Mouse (Mus musculus) ES-Bruce4 (cell line): Measurements from ENCODE around the gene Pde4d. TPM values are rescaled to one million over a fixed set of nuclear protein-coding genes. Genes with fewer than 3 reads are reported as not detected.

Experiments used
- H3K27ac ChIP-seq: 2 replicates; pipeline ENCODE4 v1.5.1; 2012; ENCODE audit warnings: low read length, inconsistent platforms; ENCODE audit not compliant: insufficient read depth
- H3K27me3 ChIP-seq: 2 replicates; pipeline ENCODE4 v1.6.1; 2012; ENCODE audit warnings: mild to moderate bottlenecking, low read length, inconsistent platforms; ENCODE audit not compliant: control insufficient read depth, poor library complexity, insufficient read depth, severe bottlenecking
- H3K36me3 ChIP-seq: 2 replicates; pipeline ENCODE4 v1.6.1; 2012; ENCODE audit warnings: inconsistent platforms, mild to moderate bottlenecking, low read length, moderate library complexity; ENCODE audit not compliant: control insufficient read depth, poor library complexity, insufficient read depth, severe bottlenecking
- H3K4me1 ChIP-seq: one replicate; pipeline ENCODE4 v1.8.1; 2011; ENCODE audit warnings: low read length; ENCODE audit not compliant: control insufficient read depth, insufficient read depth
- H3K4me3 ChIP-seq: 2 replicates; pipeline ENCODE4 v1.5.1; 2011; ENCODE audit warnings: low read depth, mild to moderate bottlenecking, low read length
- H3K9ac ChIP-seq: 2 replicates; pipeline ENCODE4 v1.6.1; 2012; ENCODE audit warnings: low read depth, mild to moderate bottlenecking, inconsistent platforms; ENCODE audit not compliant: poor library complexity, severe bottlenecking
- H3K9me3 ChIP-seq: replicated peaks from 2 replicates; pipeline ENCODE4 v1.6.1; 2012; ENCODE audit warnings: mild to moderate bottlenecking, low read length, inconsistent platforms; ENCODE audit not compliant: control insufficient read depth, poor library complexity, insufficient read depth, severe bottlenecking
- CTCF ChIP-seq: IDR thresholded peaks from one replicate; pipeline ENCODE4 v1.8.1; 2011; ENCODE audit warnings: low read depth, low read length
- EP300 ChIP-seq: IDR thresholded peaks from 2 replicates; pipeline ENCODE4 v1.6.1; 2011; ENCODE audit warnings: low read depth, low read length; ENCODE audit not compliant: insufficient read depth
- POLR2A ChIP-seq: IDR thresholded peaks from one replicate; pipeline ENCODE4 v1.8.1; 2011; ENCODE audit warnings: low read length; ENCODE audit not compliant: insufficient read depth
- polyA plus RNA-seq: library from polyadenylated mRNA; stranded (reverse); fragments of >200 nt; gene quantifications from 2 replicates; pipeline ENCODE4 v1.2.4, GENCODE M21; 2011; ENCODE audit warnings: low read depth; ENCODE audit not compliant: missing spikeins, insufficient read depth, insufficient read length

The Pde4d gene
- polyA plus RNA-seq, 1 experiment = 5.0 TPM

- Histone ChIP-seq H3K4me3 (no peak overlapping the region), H3K36me3 (no peaks in the 10 kb centered on the region), H3K9ac (no peak overlapping the region), H3K27ac (no peak overlapping the region), H3K4me1 (no peaks in the 10 kb centered on the region), H3K27me3 (no peaks in the 10 kb centered on the region), H3K9me3 (no peaks in the 10 kb centered on the region)
- TF ChIP-seq POLR2A (no peak), EP300 (no peak), CTCF (peak; percentile 67)
Observed at GRCm38 (mm10) chr13:109547700-109548099, 1098.0 kb downstream of the Pde4d start.

GRCm38 (mm10) chr13:109548263-109548662, 1098.5 kb downstream of the Pde4d start:
- no peaks in the 10 kb centered on the region for H3K36me3 ChIP-seq
- H3K4me3 ChIP-seq = no peak overlapping the region
- TF ChIP-seq POLR2A = no peak
- no peak for TF ChIP-seq EP300
- no peaks in the 10 kb centered on the region for H3K9me3 ChIP-seq
- no peaks in the 10 kb centered on the region for H3K4me1 ChIP-seq
- H3K27ac ChIP-seq = no peak overlapping the region
- H3K27me3 ChIP-seq = no peaks in the 10 kb centered on the region
- no peak overlapping the region for H3K9ac ChIP-seq

DNA sequence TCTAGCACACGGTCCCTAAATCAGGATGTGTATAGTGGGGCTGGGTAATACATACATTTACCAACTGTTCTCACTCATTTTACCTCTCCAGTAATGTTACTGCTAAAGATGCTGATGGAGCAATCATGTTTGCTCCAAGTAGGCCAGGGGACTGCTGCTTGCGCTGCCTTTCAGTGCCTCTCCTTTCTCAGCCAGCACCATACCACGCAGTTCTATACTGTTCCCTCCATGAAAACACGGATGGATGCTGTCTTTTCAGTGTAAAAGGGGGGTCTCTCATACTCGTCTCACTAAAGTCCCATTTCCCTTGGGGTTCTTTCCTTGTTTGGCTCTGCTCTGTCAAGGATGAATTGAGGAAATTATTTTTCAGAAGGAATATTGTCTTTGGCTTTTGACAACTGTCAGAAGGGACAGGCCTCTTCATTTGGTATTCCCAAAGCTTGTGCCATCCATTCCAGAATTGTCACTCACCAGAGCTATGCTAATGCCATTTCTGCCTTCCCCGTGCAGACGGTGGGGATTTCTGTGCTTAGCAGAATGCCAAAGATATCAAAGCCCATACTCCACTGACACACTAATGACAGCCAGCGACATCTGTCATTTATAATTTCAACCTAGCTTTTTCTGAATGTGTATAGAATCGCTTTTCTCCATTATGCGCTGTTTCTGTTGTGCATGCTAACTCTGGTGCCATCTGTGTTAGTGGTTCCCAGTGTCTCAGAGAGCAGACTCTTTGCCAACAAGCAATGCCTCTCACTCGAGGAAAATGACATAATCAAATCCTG, 1099.2 kb downstream of the Pde4d start:
- no peak overlapping the region for H3K9ac ChIP-seq
- no peaks in the 10 kb centered on the region for H3K9me3 ChIP-seq
- no peak overlapping the region for H3K27ac ChIP-seq
- H3K27me3 ChIP-seq = no peaks in the 10 kb centered on the region
- no peak for TF ChIP-seq EP300
- TF ChIP-seq POLR2A = no peak
- no peak for TF ChIP-seq CTCF
- H3K4me1 ChIP-seq = no peaks in the 10 kb centered on the region
- H3K36me3 ChIP-seq = no peaks in the 10 kb centered on the region
- H3K4me3 ChIP-seq = no peak overlapping the region

DNA sequence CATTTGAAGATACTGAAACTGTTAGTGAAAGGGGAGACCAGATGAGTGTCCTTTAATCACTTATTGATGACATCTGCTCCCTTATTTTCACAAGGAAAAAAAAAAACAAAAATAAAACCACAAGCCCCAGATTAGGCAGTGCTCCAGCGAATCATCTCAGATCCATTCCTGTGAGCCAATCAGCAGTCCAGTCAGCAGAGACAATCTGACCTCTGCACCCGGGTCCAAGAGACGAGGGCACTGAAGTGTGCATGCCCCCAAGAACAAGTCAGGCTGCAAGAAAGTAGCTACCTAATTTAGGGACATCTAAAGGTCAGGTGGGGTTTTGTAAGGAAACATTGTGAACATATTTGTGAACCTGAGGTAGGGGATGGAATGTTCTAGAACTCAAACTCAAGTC, 1102.1 kb downstream of the Pde4d start:
- TF ChIP-seq POLR2A (no peak), CTCF (no peak), EP300 (no peak)
- no peak overlapping the region for H3K4me3 ChIP-seq
- no peaks in the 10 kb centered on the region for H3K27me3 ChIP-seq
- no peaks in the 10 kb centered on the region for H3K4me1 ChIP-seq
- H3K27ac ChIP-seq = no peak overlapping the region
- no peaks in the 10 kb centered on the region for H3K36me3 ChIP-seq
- no peaks in the 10 kb centered on the region for H3K9me3 ChIP-seq
- H3K9ac ChIP-seq = no peak overlapping the region

- no peaks in the 10 kb centered on the region for H3K9me3 ChIP-seq
- H3K4me3 ChIP-seq = no peak overlapping the region
- TF ChIP-seq POLR2A = no peak
- H3K36me3 ChIP-seq = no peaks in the 10 kb centered on the region
- H3K9ac ChIP-seq = no peak overlapping the region
- no peaks in the 10 kb centered on the region for H3K27me3 ChIP-seq
- no peaks in the 10 kb centered on the region for H3K4me1 ChIP-seq
- H3K27ac ChIP-seq = no peak overlapping the region
Observed at GRCm38 (mm10) chr13:109555513-109555912, 1105.8 kb downstream of the Pde4d start.

DNA sequence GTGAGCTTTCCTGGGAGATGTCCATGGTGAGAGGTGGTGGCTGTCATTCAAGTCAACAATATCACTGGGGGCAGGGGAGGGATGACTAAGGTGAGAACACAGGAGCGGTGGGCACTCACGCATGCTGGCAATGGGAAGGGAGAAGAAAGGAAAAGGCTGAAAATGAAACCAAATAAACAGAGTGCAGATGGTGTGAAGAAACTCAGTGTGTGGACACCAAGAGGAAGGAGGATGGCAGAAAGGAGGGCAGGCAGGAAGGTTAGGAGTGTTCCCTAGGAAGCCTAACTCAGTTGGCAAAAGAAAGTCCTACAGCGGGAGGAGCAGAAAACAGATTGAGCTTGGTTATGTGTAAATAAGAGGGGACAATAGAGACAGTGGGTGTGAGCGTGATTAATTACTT, 1107.1 kb downstream of the Pde4d start:
- no peaks in the 10 kb centered on the region for H3K4me1 ChIP-seq
- no peak overlapping the region for H3K4me3 ChIP-seq
- TF ChIP-seq POLR2A (no peak), EP300 (no peak), CTCF (no peak)
- no peak overlapping the region for H3K9ac ChIP-seq
- no peaks in the 10 kb centered on the region for H3K27me3 ChIP-seq
- H3K9me3 ChIP-seq = no peaks in the 10 kb centered on the region
- H3K36me3 ChIP-seq = no peaks in the 10 kb centered on the region
- H3K27ac ChIP-seq = no peak overlapping the region
